Mouse (Mus musculus) midbrain, embryonic 15.5 days (tissue): ENCODE measurements around the gene Mag. TPM values are rescaled to one million over a fixed set of nuclear protein-coding genes. Genes with fewer than 3 reads are reported as not detected.

Experiments used
- ATAC-seq: fragments of 200-750 bp; cut with Nextera tagmentation; replicated peaks from 2 replicates; pipeline ENCODE4 v1.8.0; 2017; ENCODE audit warnings: moderate TSS enrichment
- H3K27ac ChIP-seq: fragments of 300-500 bp; sonication (generic); 2 replicates; pipeline ENCODE4 v1.5.1; 2015; ENCODE audit warnings: mild to moderate bottlenecking, inconsistent platforms
- H3K27me3 ChIP-seq: fragments of 300-500 bp; sonication (generic); replicated peaks from 2 replicates; pipeline ENCODE4 v1.6.1; 2015; ENCODE audit warnings: inconsistent platforms
- H3K36me3 ChIP-seq: fragments of 300-500 bp; sonication (generic); replicated peaks from 2 replicates; pipeline ENCODE4 v1.6.1; 2015; ENCODE audit warnings: inconsistent platforms
- H3K4me1 ChIP-seq: fragments of 300-500 bp; sonication (generic); 2 replicates; pipeline ENCODE4 v1.6.1; 2015; ENCODE audit warnings: inconsistent platforms
- H3K4me2 ChIP-seq: fragments of 300-500 bp; sonication (generic); 2 replicates; pipeline ENCODE4 v1.6.1; 2015; ENCODE audit warnings: inconsistent platforms, mild to moderate bottlenecking, moderate library complexity
- H3K4me3 ChIP-seq: fragments of 300-500 bp; sonication (generic); 2 replicates; pipeline ENCODE4 v1.5.1; 2015; ENCODE audit warnings: mild to moderate bottlenecking, inconsistent platforms
- H3K9ac ChIP-seq: fragments of 300-500 bp; sonication (generic); 2 replicates; pipeline ENCODE4 v1.6.1; 2015; ENCODE audit warnings: mild to moderate bottlenecking, inconsistent platforms
- H3K9me3 ChIP-seq: fragments of 300-500 bp; sonication (generic); 2 replicates; pipeline ENCODE4 v1.6.1; 2016; ENCODE audit warnings: inconsistent platforms
- WGBS: fragments of 180-500 bp; shearing (Covaris S2); methylation state at CpG from one replicate; pipeline ENCODE4 v1.1.7; 2015; ENCODE audit warnings: mixed read lengths; 5-methylcytosine and 5-hydroxymethylcytosine counted together
- polyA plus RNA-seq: library from polyadenylated mRNA; unstranded; fragments of >200 nt; fragmentation: Nextera tagmentation; extraction: Ambion mirVana; gene quantifications from 2 replicates; pipeline ENCODE4 v1.2.1, GENCODE M21; 2015

Gene Mag
- polyA plus RNA-seq, 1 experiment from 2014 or later: 2.9 TPM

GRCm38 (mm10) chr7:30856078-30856477, 58.6 kb downstream of the Mag start, which contains the start of gene Ffar3:
Gene Ffar3 (minus strand): TSS chr7:30856178.
- H3K4me2 ChIP-seq: no peak within 1 kb of the TSS
- no peaks in the 10 kb centered on the region for H3K4me1 ChIP-seq
- no peak for ATAC-seq
- no peak within 1 kb of the TSS for H3K27ac ChIP-seq
- H3K27me3 ChIP-seq: no peaks in the 10 kb centered on the region
- H3K4me3 ChIP-seq: no peak within 1 kb of the TSS
- H3K36me3 ChIP-seq: no peaks in the 10 kb centered on the region
- H3K9ac ChIP-seq: no peak within 1 kb of the TSS
- no peaks in the 10 kb centered on the region for H3K9me3 ChIP-seq
- WGBS: 85% methylated on average over 6 of the region's 6 CpGs

GRCm38 (mm10) chr7:30851421-30851820, 63.3 kb downstream of the Mag start:
- no peaks in the 10 kb centered on the region for H3K9me3 ChIP-seq
- no peak overlapping the region for H3K4me3 ChIP-seq
- H3K9ac ChIP-seq: no peak overlapping the region
- no peak overlapping the region for H3K27ac ChIP-seq
- H3K36me3 ChIP-seq: no peaks in the 10 kb centered on the region
- H3K4me2 ChIP-seq: no peak overlapping the region
- H3K27me3 ChIP-seq: no peaks in the 10 kb centered on the region
- ATAC-seq: no peak
- WGBS: 94% methylated on average over 1 of the region's 1 CpGs
- no peaks in the 10 kb centered on the region for H3K4me1 ChIP-seq

Other genes with a start within 250 kb of the Mag start
- 28.1 and 29.7 TPM in 2 replicates for gene Haus5, start 249.9 kb downstream of the Mag start, polyA plus RNA-seq
- not detected in 2 replicates for gene Pmis2, start 243.3 kb downstream of the Mag start, polyA plus RNA-seq
- gene 2200002J24Rik, start 215.9 kb downstream of the Mag start, polyA plus RNA-seq: not detected in 2 replicates
- gene Atp4a, start 202.7 kb downstream of the Mag start, polyA plus RNA-seq: 1.7 and 1.8 TPM in 2 replicates
- 242 and 252 TPM in 2 replicates for gene Tmem147, start 185.3 kb downstream of the Mag start, polyA plus RNA-seq
- gene Gapdhs, start 171.2 kb downstream of the Mag start, polyA plus RNA-seq: 0.72 and 1.6 TPM in 2 replicates
- 2.4 and 3.0 TPM in 2 replicates for gene Sbsn, start 163.4 kb downstream of the Mag start, polyA plus RNA-seq
- 1.2 and 3.4 TPM in 2 replicates for gene Dmkn, start 151.1 kb downstream of the Mag start, polyA plus RNA-seq
- 4.4 TPM in 1 of 2 replicates, not detected in the other for gene Krtdap, start 127.0 kb downstream of the Mag start, polyA plus RNA-seq
- gene Ffar2, start 91.1 kb downstream of the Mag start, polyA plus RNA-seq: not detected in 2 replicates
- gene Ffar3, start 58.7 kb downstream of the Mag start, polyA plus RNA-seq: not detected in 2 replicates
- gene Ffar1, start 53.3 kb downstream of the Mag start, polyA plus RNA-seq: not detected in 2 replicates
- gene Cd22, start 34.5 kb downstream of the Mag start, polyA plus RNA-seq: not detected in 2 replicates
- 0.49 TPM in 1 of 2 replicates, not detected in the other for gene Hamp2, start 9.8 kb upstream of the Mag start, polyA plus RNA-seq
- not detected in 2 replicates for gene Hamp, start 29.2 kb upstream of the Mag start, polyA plus RNA-seq
- 32.3 and 32.6 TPM in 2 replicates for gene Usf2, start 41.9 kb upstream of the Mag start, polyA plus RNA-seq
- gene Lsr, start 58.6 kb upstream of the Mag start, polyA plus RNA-seq: 21.7 and 24.3 TPM in 2 replicates
- 0.23 and 0.68 TPM in 2 replicates for gene Fam187b, start 58.9 kb upstream of the Mag start, polyA plus RNA-seq
- gene Fxyd5, start 127.6 kb upstream of the Mag start, polyA plus RNA-seq: 24.8 and 26.8 TPM in 2 replicates
- gene Fxyd7, start 136.6 kb upstream of the Mag start, polyA plus RNA-seq: 174 and 186 TPM in 2 replicates
- 13.2 and 15.5 TPM in 2 replicates for gene Fxyd1, start 142.3 kb upstream of the Mag start, polyA plus RNA-seq
- gene Lgi4, start 144.5 kb upstream of the Mag start, polyA plus RNA-seq: 0.19 and 0.22 TPM in 2 replicates
- not detected in 2 replicates for gene Fxyd3, start 161.8 kb upstream of the Mag start, polyA plus RNA-seq
- gene Hpn, start 200.4 kb upstream of the Mag start, polyA plus RNA-seq: 0.47 and 0.80 TPM in 2 replicates
- 9.2 and 9.9 TPM in 2 replicates for gene Scn1b, start 212.1 kb upstream of the Mag start, polyA plus RNA-seq
- 262 and 274 TPM in 2 replicates for gene Gramd1a, start 241.0 kb upstream of the Mag start, polyA plus RNA-seq